Mouse (Mus musculus): ENCODE results near the gene Triml1. TPM values are rescaled to one million over a fixed set of nuclear protein-coding genes. Genes with fewer than 3 reads are reported as not detected.

The Triml1 gene
- not detected for polyA plus RNA-seq (2017; shearing (Covaris generic))

GRCm38 (mm10) chr8:43141386-43141785 is at the start of gene Triml1:
Gene Triml1, minus strand, starts transcription at chr8:43141486.

GRCm38 (mm10) chr8:43180054-43180690 is 38.9 kb upstream of the Triml1 start, which contains the start of gene Triml2:
Gene Triml2, plus strand, starts transcription at chr8:43180541.

Other genes with a start within 250 kb of the Triml1 start
- gene Triml2, start 39.1 kb upstream of the Triml1 start, polyA plus RNA-seq (2017; shearing (Covaris generic)): not detected
- gene Zfp42, start 165.5 kb upstream of the Triml1 start, polyA plus RNA-seq (2017; shearing (Covaris generic)): not detected

Data from effector memory CD4-positive, alpha-beta T cell, adult 7 months (primary cell).